Mouse (Mus musculus): ENCODE results near the gene Abcc2.

DNA sequence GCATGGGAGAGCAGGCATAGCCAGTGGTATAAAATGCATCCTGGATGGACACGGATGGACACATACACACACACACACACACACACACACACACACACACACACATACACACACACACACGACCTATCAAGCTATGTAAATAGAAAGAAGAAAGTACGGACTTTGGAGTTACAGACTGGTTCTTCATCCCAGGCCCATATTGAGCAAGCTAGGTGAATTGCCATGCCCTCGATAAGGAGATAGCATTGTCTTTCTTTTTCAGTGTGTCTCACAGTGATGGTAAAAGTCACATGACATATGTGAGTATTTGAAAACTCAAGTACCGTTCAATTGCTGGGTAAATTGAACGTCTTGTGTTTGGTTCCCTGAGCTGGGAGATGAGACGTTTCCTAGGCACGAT lies 44.9 kb downstream of the Abcc2 start:
- TF ChIP-seq CTCF (IDR thresholded peaks at IDR 0.05; ENCODE audit: low read depth) (no peak), EP300 (IDR thresholded peaks at IDR 0.05; ENCODE audit: low read depth) (no peak)

Measured in liver, embryonic 14.5 days (tissue).